Mouse (Mus musculus) liver, embryonic 16.5 days (tissue): ENCODE data around the gene Fam3b. TPM values are rescaled to one million over a fixed set of nuclear protein-coding genes. Genes with fewer than 3 reads are reported as not detected.

Experiments
- polyA plus RNA-seq: library from polyadenylated mRNA; unstranded; fragments of >200 nt; fragmentation: Nextera tagmentation; extraction: Ambion mirVana; gene quantifications from 2 replicates; pipeline ENCODE4 v1.2.1, GENCODE M21; 2015

The Fam3b gene
- polyA plus RNA-seq, 1 experiment from 2014 or later, result not detected

Other genes with a start within 250 kb of the Fam3b start
- gene Bace2, start 158.1 kb downstream of the Fam3b start, polyA plus RNA-seq, result 6.7 and 8.4 TPM in 2 replicates
- 0.20 and 0.39 TPM in 2 replicates for gene Mx1, start 51.9 kb downstream of the Fam3b start, polyA plus RNA-seq
- 4.2 and 4.5 TPM in 2 replicates for gene Tmprss2, start 96.4 kb upstream of the Fam3b start, polyA plus RNA-seq
- 3.2 and 3.3 TPM in 2 replicates for gene Ripk4, start 249.0 kb upstream of the Fam3b start, polyA plus RNA-seq